Mouse (Mus musculus) c-Kit-positive CD71-negative TER-119-negative erythroid progenitor cells, embryonic 14.5 days (primary cell): ENCODE results near the gene B3gnt6.

ENCODE experiments used
- DNase-seq: peaks from one replicate; pipeline ENCODE4 v3.0.0-alpha.2; 2013; ENCODE audit warnings: low read depth

Gene B3gnt6

GRCm38 (mm10) chr7:98177071-98177485 is 22.2 kb downstream of the B3gnt6 start:
- DNase-seq = no peak

DNA sequence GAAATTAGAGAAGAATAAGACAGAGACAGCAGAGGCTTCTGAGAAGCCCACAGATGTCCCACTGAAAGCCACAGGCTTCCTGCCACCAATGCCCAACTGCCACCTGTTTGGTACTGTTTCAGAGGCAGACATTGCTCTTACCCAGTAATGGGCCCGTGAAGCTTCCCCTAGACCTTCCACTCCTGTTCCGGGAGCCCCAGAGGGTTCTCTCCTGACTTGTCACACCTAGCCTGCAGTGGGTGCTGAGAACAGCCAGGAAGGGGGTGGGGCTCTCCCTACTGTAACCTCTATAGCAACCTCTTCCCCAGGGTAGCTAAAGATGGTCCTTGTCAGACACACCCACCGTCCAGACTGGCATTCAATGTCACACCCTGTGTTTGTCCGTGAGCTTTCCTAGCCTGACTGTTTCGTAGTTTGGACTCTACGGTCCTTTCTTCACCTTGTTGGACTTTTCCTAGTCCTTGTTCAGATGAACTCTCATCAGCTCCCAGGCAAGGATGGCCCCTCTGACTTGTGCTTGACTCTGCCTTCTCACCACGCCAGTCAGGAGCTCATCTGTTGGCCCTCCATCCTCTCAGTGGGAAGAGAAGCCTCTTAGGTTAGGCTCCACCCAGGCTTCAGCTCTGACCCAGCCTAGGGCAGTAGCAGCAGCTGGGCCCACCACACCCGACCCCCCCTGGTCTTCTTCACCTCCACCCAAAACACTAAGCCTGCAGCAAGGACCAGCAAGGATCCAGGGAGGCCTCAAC is 22.8 kb downstream of the B3gnt6 start:
- DNase-seq = no peak

- no peak for DNase-seq
Measured at GRCm38 (mm10) chr7:98174883-98175755, 24.2 kb downstream of the B3gnt6 start.

GRCm38 (mm10) chr7:98173408-98173807 is 25.9 kb downstream of the B3gnt6 start:
- DNase-seq = no peak

DNA sequence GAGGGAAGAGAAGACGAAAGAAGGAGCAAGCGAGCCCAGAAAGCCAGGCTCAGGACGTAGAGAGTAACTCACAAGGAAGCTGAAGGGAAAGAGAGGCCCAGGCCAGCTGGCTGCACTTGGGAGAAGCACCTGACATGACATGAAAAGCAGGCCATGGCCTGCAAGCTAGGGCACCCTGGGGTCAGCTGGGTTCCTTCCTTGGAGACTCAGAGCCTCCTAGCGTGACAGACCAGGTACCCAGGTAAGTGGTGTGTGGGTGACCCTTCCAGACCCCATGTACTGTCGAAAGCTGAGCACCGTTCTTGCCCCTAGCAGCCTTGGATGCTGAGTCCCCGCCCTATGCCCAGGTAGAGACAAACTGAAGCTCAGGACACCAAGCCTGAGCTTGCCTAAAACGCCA is 26.6 kb downstream of the B3gnt6 start:
- DNase-seq = no peak

DNA sequence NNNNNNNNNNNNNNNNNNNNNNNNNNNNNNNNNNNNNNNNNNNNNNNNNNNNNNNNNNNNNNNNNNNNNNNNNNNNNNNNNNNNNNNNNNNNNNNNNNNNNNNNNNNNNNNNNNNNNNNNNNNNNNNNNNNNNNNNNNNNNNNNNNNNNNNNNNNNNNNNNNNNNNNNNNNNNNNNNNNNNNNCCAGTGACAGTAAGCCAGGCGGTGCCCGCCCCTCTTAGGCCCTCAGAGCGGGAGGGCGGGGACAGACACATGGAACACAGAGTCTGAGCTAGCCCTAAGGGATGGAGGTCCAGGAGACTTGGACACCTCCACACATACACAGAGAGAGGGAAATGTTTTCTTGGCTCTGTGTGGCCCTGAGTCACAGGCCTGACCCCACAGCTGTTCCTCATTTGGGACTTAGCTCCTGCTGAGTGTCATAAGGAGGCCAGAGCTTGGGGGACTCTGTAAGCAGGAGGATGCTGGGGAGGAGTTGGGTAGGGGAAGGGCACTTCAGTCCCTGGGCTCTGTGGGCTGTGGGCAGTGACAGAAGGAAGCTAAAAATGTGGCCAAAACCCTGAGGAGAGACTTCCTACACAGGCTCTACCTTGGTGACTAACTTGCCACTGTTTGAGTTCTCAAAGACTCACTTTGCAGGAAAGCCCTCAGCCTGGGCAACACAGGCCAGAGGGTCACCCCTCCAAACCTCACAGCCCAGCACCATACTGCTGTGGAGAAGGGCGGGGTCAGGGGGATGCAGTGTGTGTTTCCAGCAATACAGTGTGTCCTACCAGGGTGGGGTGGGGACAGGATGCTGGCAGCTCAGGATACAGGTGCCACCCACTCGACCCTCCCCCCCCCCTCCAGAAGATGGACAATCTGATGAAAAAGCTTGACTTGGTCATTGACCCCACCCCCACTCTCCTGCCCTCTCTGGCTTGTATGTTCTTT is 27.9 kb downstream of the B3gnt6 start:
- DNase-seq = peak; percentile 52

DNA sequence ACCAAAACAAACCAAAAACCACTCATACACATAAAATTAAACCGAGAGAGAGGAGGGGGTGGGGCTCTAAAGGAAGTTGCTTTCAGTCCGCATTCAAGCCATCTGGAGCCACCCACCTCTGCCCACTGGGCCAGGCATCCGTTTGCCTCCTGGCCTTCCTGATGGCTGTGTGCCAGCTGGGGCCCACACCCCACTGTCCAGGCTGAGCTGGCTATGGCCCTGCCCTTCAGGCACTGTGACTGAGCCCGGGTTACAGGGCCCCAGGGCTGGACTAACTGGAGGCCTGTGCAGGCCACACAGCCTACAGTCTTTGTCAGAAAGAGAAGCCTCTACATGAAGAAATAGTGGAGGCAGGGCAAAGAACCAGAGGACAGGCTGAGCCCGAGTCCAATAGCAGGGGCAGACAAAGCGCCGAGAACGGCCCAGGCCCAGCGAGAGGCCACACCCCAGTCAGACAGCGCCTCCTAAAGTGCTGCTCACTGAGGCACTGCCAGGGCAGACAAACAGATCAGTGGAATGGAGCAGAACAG is 34.2 kb downstream of the B3gnt6 start:
- DNase-seq = no peak

GRCm38 (mm10) chr7:98164382-98164998 is 34.8 kb downstream of the B3gnt6 start:
- DNase-seq = no peak

GRCm38 (mm10) chr7:98163700-98164099 is 35.6 kb downstream of the B3gnt6 start:
- no peak for DNase-seq

- DNase-seq = no peak
Measured at GRCm38 (mm10) chr7:98162239-98162638, 37.0 kb downstream of the B3gnt6 start.

DNA sequence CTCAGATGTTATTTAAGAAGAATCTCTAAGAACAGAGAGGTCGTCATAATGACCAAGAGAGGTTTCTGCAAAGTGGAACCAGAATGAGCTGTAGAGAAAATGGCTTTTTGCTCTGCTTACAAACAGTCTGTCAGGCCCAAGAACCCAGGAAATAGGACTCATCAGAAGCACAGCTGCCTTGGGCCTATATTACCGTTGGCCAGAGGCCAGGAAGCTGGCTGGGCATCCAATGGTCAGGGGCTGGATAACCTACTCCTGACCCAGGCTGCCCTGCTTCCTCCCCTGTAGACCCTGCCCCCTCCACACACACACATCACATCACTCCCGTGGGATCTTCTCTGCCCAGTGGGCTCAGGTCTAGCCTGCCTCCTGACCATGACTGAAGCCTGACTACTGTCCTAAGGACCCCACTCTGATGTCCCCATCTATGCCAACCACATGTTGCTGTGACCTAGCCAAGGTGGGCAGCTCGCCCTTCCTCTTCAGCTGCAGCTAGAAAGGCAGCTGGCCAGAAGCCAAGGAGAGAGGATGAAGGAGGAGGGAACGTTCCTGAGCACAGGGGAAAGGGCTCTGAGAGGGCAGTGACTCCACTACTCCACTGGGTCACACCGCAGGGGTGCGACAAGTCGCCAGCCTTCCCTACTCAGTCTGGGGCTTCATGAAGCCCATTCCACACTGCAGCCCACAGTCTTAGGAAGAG is 39.1 kb downstream of the B3gnt6 start:
- DNase-seq = no peak

DNA sequence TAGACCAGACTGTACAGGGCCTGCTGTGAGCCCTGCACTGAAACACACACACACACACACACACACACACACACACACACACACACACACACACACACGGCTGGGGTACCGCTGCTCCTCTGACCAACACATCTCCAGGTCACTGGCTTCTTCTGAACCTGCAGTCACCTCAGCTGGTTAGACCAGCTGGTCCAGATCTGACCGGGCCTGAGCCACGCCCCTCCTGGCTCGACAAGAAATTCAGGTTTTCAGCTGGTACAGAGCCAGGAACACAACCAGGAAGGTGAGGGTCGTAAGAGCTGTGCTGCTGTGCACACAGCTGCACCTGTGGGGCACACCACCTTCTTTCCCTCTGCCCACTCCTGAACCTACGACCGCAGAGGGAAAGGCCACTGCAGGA is 40.8 kb downstream of the B3gnt6 start:
- no peak for DNase-seq

- no peak for DNase-seq
Measured at GRCm38 (mm10) chr7:98157636-98158332, 41.5 kb downstream of the B3gnt6 start.

- DNase-seq = no peak
Measured at GRCm38 (mm10) chr7:98156280-98156665, 43.0 kb downstream of the B3gnt6 start.

DNA sequence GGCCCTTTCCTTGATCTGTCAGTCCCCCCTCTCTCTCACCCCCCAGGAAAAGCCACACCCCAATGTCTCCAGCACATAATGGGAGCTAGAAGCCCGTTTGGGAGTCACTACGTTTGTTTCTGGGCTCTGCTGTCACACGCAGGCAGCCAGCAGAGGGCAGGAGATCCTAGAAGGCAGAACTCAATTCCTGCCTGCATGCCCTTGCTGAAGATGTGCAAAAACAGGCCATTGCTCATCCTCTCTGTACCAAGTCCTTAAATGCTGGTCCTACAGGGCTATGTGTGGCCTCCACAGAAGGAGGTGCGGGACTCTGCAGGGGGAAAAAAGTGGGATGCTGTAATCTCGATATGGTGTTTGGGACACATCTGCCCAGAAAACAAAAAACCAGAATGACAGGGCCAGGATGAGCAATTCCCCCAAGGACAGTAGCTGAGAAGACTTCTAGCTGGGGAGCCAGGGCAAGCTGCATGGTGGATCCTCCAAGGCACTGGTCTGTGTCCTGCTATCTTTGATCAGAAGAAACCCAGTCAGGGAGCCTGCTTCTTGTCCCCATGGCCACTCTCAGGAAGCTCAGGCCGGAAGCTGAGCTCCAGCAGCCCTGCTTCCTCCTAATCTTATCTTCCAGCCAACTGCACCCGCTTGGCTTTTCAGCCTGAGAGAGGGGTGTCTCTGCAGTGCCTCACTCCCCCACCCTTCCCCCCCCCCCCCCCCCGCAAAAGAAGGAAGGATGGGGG is 43.6 kb downstream of the B3gnt6 start:
- no peak for DNase-seq

- no peak for DNase-seq
Measured at GRCm38 (mm10) chr7:98153892-98154291, 45.4 kb downstream of the B3gnt6 start.

DNA sequence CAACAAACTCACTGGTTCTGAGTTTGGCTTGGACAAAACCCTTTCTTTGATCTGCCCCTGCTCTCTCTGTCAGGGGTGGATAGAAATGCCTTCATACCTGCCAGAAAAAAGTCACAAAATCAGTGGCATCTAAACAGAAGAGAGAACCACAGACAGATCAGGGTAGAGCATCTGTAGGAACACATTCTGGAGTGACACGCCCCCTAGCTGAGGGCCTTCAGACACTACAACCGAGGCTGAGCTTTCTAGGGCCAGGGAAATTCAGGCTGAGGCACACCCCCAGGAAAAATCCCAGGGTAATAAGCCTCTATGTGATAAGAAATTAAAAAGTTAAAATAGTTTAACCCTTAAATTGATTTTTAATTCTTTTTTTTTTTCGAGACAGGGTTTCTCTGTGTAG is 45.9 kb downstream of the B3gnt6 start:
- no peak for DNase-seq

GRCm38 (mm10) chr7:98152400-98152799 is 46.9 kb downstream of the B3gnt6 start:
- no peak for DNase-seq

GRCm38 (mm10) chr7:98150525-98150924 is 48.8 kb downstream of the B3gnt6 start:
- no peak for DNase-seq

- DNase-seq = no peak
Measured at GRCm38 (mm10) chr7:98149802-98150201, 49.5 kb downstream of the B3gnt6 start.
